Mouse (Mus musculus) erythroblast, embryonic 14.5 days (primary cell): ENCODE measurements around the gene Nav3. TPM values are rescaled to one million over a fixed set of nuclear protein-coding genes. Genes with fewer than 3 reads are reported as not detected.

ENCODE experiments used
- H3K27me3 ChIP-seq: 2 replicates; pipeline ENCODE4 v1.6.1; 2012; ENCODE audit warnings: inconsistent platforms; ENCODE audit not compliant: control insufficient read depth
- H3K36me3 ChIP-seq: 2 replicates; pipeline ENCODE4 v1.6.1; 2012; ENCODE audit warnings: mild to moderate bottlenecking, inconsistent platforms; ENCODE audit not compliant: control insufficient read depth
- H3K4me1 ChIP-seq: 2 replicates; pipeline ENCODE4 v1.6.1; 2012; ENCODE audit warnings: inconsistent platforms; ENCODE audit not compliant: control insufficient read depth
- H3K4me3 ChIP-seq: replicated peaks from 2 replicates; pipeline ENCODE3; 2012; ENCODE audit warnings: moderate library complexity, mild to moderate bottlenecking, inconsistent platforms
- H3K9me3 ChIP-seq: 2 replicates; pipeline ENCODE4 v1.6.1; 2012; ENCODE audit warnings: low read length, inconsistent platforms, mixed read lengths; ENCODE audit not compliant: control insufficient read depth
- GATA1 ChIP-seq: IDR thresholded peaks from 2 replicates; pipeline ENCODE4 v1.6.1; 2012; ENCODE audit warnings: low read length, inconsistent platforms, mixed read lengths
- TAL1 ChIP-seq: IDR thresholded peaks from 3 replicates; pipeline ENCODE4 v1.6.1; 2012; ENCODE audit warnings: low read length, inconsistent platforms, mixed read lengths
- polyA plus RNA-seq: library from polyadenylated mRNA; stranded (reverse); fragments of >175 nt; gene quantifications from 2 replicates; pipeline ENCODE4 v1.2.3, GENCODE M21; 2012

Gene Nav3
- polyA plus RNA-seq, 1 experiment = not detected

- Histone ChIP-seq H3K36me3 (no peaks in the 10 kb centered on the region), H3K27me3 (no peaks in the 10 kb centered on the region), H3K4me1 (no peaks in the 10 kb centered on the region), H3K4me3 (no peak overlapping the region), H3K9me3 (no peaks in the 10 kb centered on the region)
- no peak for TF ChIP-seq GATA1
- no peak for TF ChIP-seq TAL1
These were observed 653.8 kb downstream of the Nav3 start for GRCm38 (mm10) chr10:109802236-109802635.

- Histone ChIP-seq H3K36me3 (no peaks in the 10 kb centered on the region), H3K9me3 (no peaks in the 10 kb centered on the region), H3K4me1 (no peaks in the 10 kb centered on the region), H3K27me3 (no peaks in the 10 kb centered on the region), H3K4me3 (no peak overlapping the region)
- TF ChIP-seq TAL1 (no peak), GATA1 (no peak)
These were observed 656.8 kb downstream of the Nav3 start for GRCm38 (mm10) chr10:109799246-109799645.

- Histone ChIP-seq H3K36me3 (no peaks in the 10 kb centered on the region), H3K4me3 (no peak overlapping the region)
- TF ChIP-seq GATA1 (no peak), TAL1 (no peak)
These were observed 659.0 kb downstream of the Nav3 start for GRCm38 (mm10) chr10:109796981-109797380.

GRCm38 (mm10) chr10:109793491-109793890 lies 662.5 kb downstream of the Nav3 start:
- Histone ChIP-seq H3K9me3 (peaks cover 4% of the 10 kb centered on the region; the same call in 1 of the 2 replicates), H3K4me1 (no peaks in the 10 kb centered on the region), H3K4me3 (no peak overlapping the region), H3K27me3 (no peaks in the 10 kb centered on the region), H3K36me3 (no peaks in the 10 kb centered on the region)
- TF ChIP-seq TAL1 = no peak
- TF ChIP-seq GATA1 = no peak

More at GRCm38 (mm10) chr10:109796981-109797380, 659.0 kb downstream of the Nav3 start:
- Histone ChIP-seq H3K9me3 (no peaks in the 10 kb centered on the region), H3K27me3 (no peaks in the 10 kb centered on the region), H3K4me1 (no peaks in the 10 kb centered on the region)

- H3K36me3 ChIP-seq = no peaks in the 10 kb centered on the region
- no peak overlapping the region for H3K4me3 ChIP-seq
- H3K9me3 ChIP-seq = peaks cover 6% of the 10 kb centered on the region; the same call in 1 of the 2 replicates
- TF ChIP-seq TAL1 (no peak), GATA1 (no peak)
- no peaks in the 10 kb centered on the region for H3K4me1 ChIP-seq
- no peaks in the 10 kb centered on the region for H3K27me3 ChIP-seq
These were observed 667.3 kb downstream of the Nav3 start for GRCm38 (mm10) chr10:109788728-109789127.

- Histone ChIP-seq H3K4me3 (no peak overlapping the region), H3K4me1 (no peaks in the 10 kb centered on the region), H3K36me3 (no peaks in the 10 kb centered on the region), H3K9me3 (no peaks in the 10 kb centered on the region), H3K27me3 (no peaks in the 10 kb centered on the region)
- TF ChIP-seq GATA1 (no peak), TAL1 (no peak)
These were observed 676.9 kb downstream of the Nav3 start for GRCm38 (mm10) chr10:109779109-109779508.

- TF ChIP-seq TAL1 (no peak), GATA1 (no peak)
- Histone ChIP-seq H3K4me1 (no peaks in the 10 kb centered on the region), H3K36me3 (no peaks in the 10 kb centered on the region), H3K9me3 (no peaks in the 10 kb centered on the region), H3K27me3 (no peaks in the 10 kb centered on the region), H3K4me3 (no peak overlapping the region)
These were observed 686.9 kb downstream of the Nav3 start for GRCm38 (mm10) chr10:109769092-109769491.

GRCm38 (mm10) chr10:109765650-109766049 lies 690.4 kb downstream of the Nav3 start:
- H3K9me3 ChIP-seq = no peaks in the 10 kb centered on the region
- TF ChIP-seq GATA1 = no peak
- no peak for TF ChIP-seq TAL1
- H3K36me3 ChIP-seq = no peaks in the 10 kb centered on the region
- H3K27me3 ChIP-seq = no peaks in the 10 kb centered on the region
- H3K4me1 ChIP-seq = no peaks in the 10 kb centered on the region
- H3K4me3 ChIP-seq = no peak overlapping the region

GRCm38 (mm10) chr10:109764412-109765101 lies 691.4 kb downstream of the Nav3 start:
- H3K4me3 ChIP-seq = no peak overlapping the region
- no peaks in the 10 kb centered on the region for H3K27me3 ChIP-seq
- H3K9me3 ChIP-seq = no peaks in the 10 kb centered on the region
- H3K4me1 ChIP-seq = no peaks in the 10 kb centered on the region
- H3K36me3 ChIP-seq = no peaks in the 10 kb centered on the region
- no peak for TF ChIP-seq TAL1
- no peak for TF ChIP-seq GATA1
